Mouse (Mus musculus) effector memory CD4-positive, alpha-beta T cell, adult 7 months (primary cell): ENCODE measurements around the gene Aknad1. TPM values are rescaled to one million over a fixed set of nuclear protein-coding genes. Genes with fewer than 3 reads are reported as not detected.

ENCODE experiments used
- polyA plus RNA-seq: library from polyadenylated mRNA; unstranded; fragments of 100-300 nt; shearing (Covaris generic); gene quantifications from one replicate; pipeline ENCODE4 v1.2.1, GENCODE M21; 2017

The Aknad1 gene
- not detected for polyA plus RNA-seq

DNA sequence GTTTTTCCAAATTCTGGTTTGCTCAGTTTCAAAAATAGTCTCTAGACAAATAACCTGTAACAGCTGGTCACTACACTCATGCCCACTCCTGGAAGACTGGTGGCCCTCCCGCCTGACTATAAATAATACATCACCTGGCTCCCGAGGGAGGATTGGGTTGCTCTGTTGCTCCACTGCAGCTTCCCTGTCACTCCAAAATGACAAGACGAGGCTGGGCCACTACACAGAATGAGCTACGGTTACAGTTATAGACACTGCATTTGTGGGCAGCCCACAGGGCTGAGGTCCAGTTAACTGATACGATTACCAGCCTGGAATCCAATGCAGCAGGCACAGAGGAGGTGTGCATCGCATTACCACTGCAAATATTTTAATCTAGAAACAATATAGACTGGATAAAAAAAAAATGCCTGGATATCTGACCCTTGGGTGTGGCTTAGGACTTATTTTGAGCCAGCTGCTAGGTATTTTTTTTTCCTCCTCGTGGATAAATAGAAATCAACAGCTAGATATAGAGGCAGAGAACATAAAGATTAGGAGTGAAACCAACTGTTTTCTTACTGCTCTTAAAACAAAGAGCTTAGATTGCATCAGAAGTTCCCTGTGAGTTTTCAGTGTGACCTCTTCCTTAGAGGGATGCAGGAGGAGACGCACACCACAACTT is at the start of gene Aknad1:
Gene Aknad1 (plus strand): TSS at position 614 of the 664 bp plus-strand sequence.

GRCm38 (mm10) chr3:108722036-108722872 is 17.2 kb upstream of the Aknad1 start, which contains the start of gene Gpsm2:
Gene Gpsm2 (minus strand): TSS chr3:108722309.

Other genes starting within 250 kb of the Aknad1 start
- gene 1700013F07Rik, start 205.5 kb upstream of the Aknad1 start, polyA plus RNA-seq, result not detected
- gene 5330417C22Rik, start 203.1 kb upstream of the Aknad1 start, polyA plus RNA-seq, result 0.87 TPM
- gene Tmem167b, start 177.2 kb upstream of the Aknad1 start, polyA plus RNA-seq, result 47.4 TPM
- 37.7 TPM for gene Taf13, start 168.0 kb upstream of the Aknad1 start, polyA plus RNA-seq
- gene Wdr47, start 148.4 kb upstream of the Aknad1 start, polyA plus RNA-seq, result 15.1 TPM
- 37.3 TPM for gene Clcc1, start 85.7 kb upstream of the Aknad1 start, polyA plus RNA-seq
- gene Gpsm2, start 17.3 kb upstream of the Aknad1 start, polyA plus RNA-seq, result 10.5 TPM
- gene Stxbp3, start 100.9 kb downstream of the Aknad1 start, polyA plus RNA-seq, result 46.0 TPM
- gene Fndc7, start 150.3 kb downstream of the Aknad1 start, polyA plus RNA-seq, result 1.2 TPM
- 179 TPM for gene Prpf38b, start 172.1 kb downstream of the Aknad1 start, polyA plus RNA-seq
- not detected for gene Henmt1, start 200.2 kb downstream of the Aknad1 start, polyA plus RNA-seq
- gene Gm9857, start 200.8 kb downstream of the Aknad1 start, polyA plus RNA-seq, result not detected